Mouse (Mus musculus): Measurements from ENCODE around the gene Krtcap3. TPM values are rescaled to one million over a fixed set of nuclear protein-coding genes. Genes with fewer than 3 reads are reported as not detected.
"Not testable (repeated sequence)": the region's sequence is repeated elsewhere in the genome, so short reads cannot be mapped to it uniquely, and the experiment has no call there.

Gene Krtcap3
- total RNA-seq (2021), result 1 to 10 TPM; 1.2 to 1.5 TPM
- 6.4 and 7.2 TPM in 2 replicates for polyA plus RNA-seq (2012; rRNA removed)
- long read RNA-seq, partial matches to known transcripts, result 0 of 1 reads
- long read RNA-seq, other reads (novel, unspliced or antisense), result 1 of 1 reads

- intact Hi-C loops (cut with DNase I), result no loop called here
- Histone ChIP-seq H3K27me3 (ENCODE audit: control insufficient read depth, insufficient read depth, low read length) (no peaks in the 10 kb centered on the region), H3K4me1 (ENCODE audit: control insufficient read depth, insufficient read depth, low read length) (peaks cover 16% of the 10 kb centered on the region), H3K4me3 (no peak within 1 kb of the TSS), H3K79me2 (replicated peaks; ENCODE audit: control insufficient read depth, insufficient read depth, low read length) (no peaks in the 10 kb centered on the region), H3K9ac (ENCODE audit: low read depth, low read length) (no peak within 1 kb of the TSS), H3K36me3 (ENCODE audit: control insufficient read depth, insufficient read depth, low read length) (peaks cover 18% of the 10 kb centered on the region), H3K27ac (no peak within 1 kb of the TSS)
- 55% methylated on average over 47 of the region's 47 CpGs for WGBS
- TF ChIP-seq POLR2A (IDR thresholded peaks at IDR 0.05; ENCODE audit: insufficient read depth, low read depth, low read length), result no peak
- DNase-seq, result no peak
These were observed at the start of gene Krtcap3 for GRCm38 (mm10) chr5:31251541-31252101. Gene Krtcap3 (plus strand): TSS chr5:31251691.

DNA sequence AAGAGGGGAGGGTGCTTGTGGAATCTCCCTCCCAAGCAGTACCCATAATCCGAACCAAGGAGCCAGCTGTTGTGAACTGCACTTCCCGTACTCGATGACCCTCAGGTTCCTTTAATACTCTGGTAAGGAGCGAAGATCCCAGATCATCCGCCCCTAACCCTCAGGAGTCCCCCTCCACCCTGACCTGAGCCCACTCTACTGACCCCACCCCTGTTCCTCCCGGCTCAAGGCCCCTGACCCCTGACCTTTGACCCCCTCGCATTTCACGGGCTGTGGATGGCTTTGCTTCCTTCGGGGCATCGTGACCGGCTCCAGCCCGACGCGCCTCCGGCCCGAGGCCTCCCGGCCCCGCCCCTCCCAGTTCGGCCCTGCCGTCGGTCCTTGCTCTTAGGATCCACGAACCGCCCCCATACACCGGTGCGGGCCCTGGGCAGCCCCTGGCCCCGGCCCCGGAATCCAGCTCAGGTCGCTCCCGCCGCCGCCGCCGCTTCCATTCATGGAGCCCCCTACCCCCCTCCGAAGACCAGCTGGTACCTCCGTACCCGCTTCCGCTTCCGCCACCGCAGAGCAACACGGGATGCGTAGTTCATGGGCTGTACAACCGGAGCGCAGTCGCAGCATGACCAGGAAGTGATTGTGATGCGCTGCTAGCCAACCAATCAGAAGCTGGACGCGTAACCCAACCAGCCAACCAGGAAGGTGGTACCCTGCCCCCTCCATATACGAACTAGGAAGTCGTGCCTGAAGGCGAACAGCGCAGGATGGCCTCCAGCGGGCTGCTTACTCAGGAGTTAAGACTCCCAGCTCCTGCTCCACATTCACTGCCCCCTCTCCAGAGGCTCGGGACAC, 49.5 kb upstream of the Krtcap3 start, which contains the start of gene Zfp513:
TSS of gene Zfp513 (minus strand) at position 562 of the 849 bp plus-strand sequence.
- Histone ChIP-seq H3K4me1 (ENCODE audit: control insufficient read depth, insufficient read depth, low read length) (peaks cover 1% of the 10 kb centered on the region; the same call in 1 of the 2 replicates), H3K9ac (ENCODE audit: low read depth, low read length) (peak within 1 kb of the TSS; percentile 73), H3K27ac (peak within 1 kb of the TSS; percentile 88), H3K27me3 (ENCODE audit: control insufficient read depth, insufficient read depth, low read length) (no peaks in the 10 kb centered on the region), H3K79me2 (replicated peaks; ENCODE audit: control insufficient read depth, insufficient read depth, low read length) (no peaks in the 10 kb centered on the region; the same call in 1 of the 2 replicates), H3K36me3 (ENCODE audit: control insufficient read depth, insufficient read depth, low read length) (no peaks in the 10 kb centered on the region), H3K4me3 (peak within 1 kb of the TSS; percentile 79)
- under 1% methylated on average over 53 of the region's 53 CpGs for WGBS
- TF ChIP-seq CTCF (IDR thresholded peaks at IDR 0.05), result 0 out of 2 replicates have a peak, but pooled peaks have one; percentile 7
- peak; percentile 95 for TF ChIP-seq EP300 (IDR thresholded peaks at IDR 0.05; ENCODE audit: insufficient read depth, low read depth, low read length)
- peak; percentile 95 for TF ChIP-seq POLR2A (IDR thresholded peaks at IDR 0.05; ENCODE audit: insufficient read depth, low read depth, low read length)
- intact Hi-C loops (cut with DNase I), result loop anchor here (2.0 to 10.0 kb wide), 3 partner anchors 19 to 253 kb away; partner anchors contain the start of genes Gtf3c2, Ppm1g and Zfp512
- DNase-seq, result peak; percentile 94 to 97

DNA sequence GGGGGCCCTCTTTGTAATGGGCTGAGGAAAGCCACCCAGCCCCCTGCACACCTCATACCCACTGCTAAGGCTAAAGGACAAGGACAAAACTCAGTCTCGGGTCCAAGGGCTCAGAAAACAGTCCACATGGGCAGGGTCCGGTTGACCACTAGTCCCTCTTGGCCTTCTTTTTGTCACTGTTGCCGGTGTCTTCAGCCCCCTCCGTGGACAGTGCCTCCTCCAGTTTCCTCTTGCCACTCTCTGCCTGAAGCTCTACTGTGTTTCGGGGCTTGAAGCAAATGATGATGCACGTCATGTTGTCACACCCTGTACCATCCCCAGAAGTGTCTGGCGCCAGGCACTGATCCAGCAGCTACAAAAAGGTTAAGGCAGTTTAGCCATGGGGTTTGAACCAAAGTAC, 48.6 kb upstream of the Krtcap3 start:
- no peak overlapping the region; the same call in 1 of the 2 replicates for H3K4me3 ChIP-seq
- no peak for DNase-seq
- peak overlapping the region; percentile 88; the same call in 1 of the 2 replicates for H3K27ac ChIP-seq
- peaks cover 1% of the 10 kb centered on the region; the same call in 1 of the 2 replicates for H3K4me1 ChIP-seq (ENCODE audit: control insufficient read depth, insufficient read depth, low read length)
- H3K27me3 ChIP-seq (ENCODE audit: control insufficient read depth, insufficient read depth, low read length), result no peaks in the 10 kb centered on the region
- no peaks in the 10 kb centered on the region for H3K36me3 ChIP-seq (ENCODE audit: control insufficient read depth, insufficient read depth, low read length)
- TF ChIP-seq EP300 (IDR thresholded peaks at IDR 0.05; ENCODE audit: insufficient read depth, low read depth, low read length), result no peak
- no peaks in the 10 kb centered on the region; the same call in 1 of the 2 replicates for H3K79me2 ChIP-seq (replicated peaks; ENCODE audit: control insufficient read depth, insufficient read depth, low read length)
- no peak overlapping the region for H3K9ac ChIP-seq (ENCODE audit: low read depth, low read length)
- WGBS, result 92% methylated on average over 7 of the region's 7 CpGs
- intact Hi-C loops (cut with DNase I), result loop anchor here (2.0 to 10.0 kb wide), 3 partner anchors 18 to 252 kb away; partner anchors contain the start of genes Gtf3c2, Ppm1g and Zfp512

DNA sequence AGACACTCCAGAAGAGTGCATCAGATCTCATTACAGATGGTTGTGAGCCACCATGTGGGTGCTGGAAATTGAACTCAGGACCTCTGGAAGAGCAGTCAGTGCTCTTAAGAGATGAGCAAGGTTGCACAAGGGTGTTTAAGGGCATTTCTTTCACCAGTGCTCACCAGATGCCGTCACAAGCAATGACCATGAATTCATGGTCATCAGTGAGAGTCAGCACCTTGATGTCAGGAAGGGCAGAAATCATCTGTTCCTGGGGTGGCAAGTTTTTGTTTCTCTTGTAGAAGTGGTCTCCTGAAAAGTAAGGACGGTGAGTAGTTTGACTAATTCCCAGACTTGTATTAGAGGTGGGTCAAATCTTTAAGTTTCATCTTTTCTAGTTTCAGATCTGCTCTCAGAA, 47.6 kb upstream of the Krtcap3 start:
- TF ChIP-seq POLR2A (IDR thresholded peaks at IDR 0.05; ENCODE audit: insufficient read depth, low read depth, low read length) (no peak), EP300 (IDR thresholded peaks at IDR 0.05; ENCODE audit: insufficient read depth, low read depth, low read length) (no peak), CTCF (IDR thresholded peaks at IDR 0.05) (no peak)
- H3K4me1 ChIP-seq (ENCODE audit: control insufficient read depth, insufficient read depth, low read length), result peaks cover 1% of the 10 kb centered on the region; the same call in 1 of the 2 replicates
- H3K27ac ChIP-seq, result no peak overlapping the region
- intact Hi-C loops (cut with DNase I), result loop anchor here (2.0 to 10.0 kb wide), 3 partner anchors 17 to 251 kb away; partner anchors contain the start of genes Gtf3c2, Ppm1g and Zfp512
- H3K9ac ChIP-seq (ENCODE audit: low read depth, low read length), result no peak overlapping the region
- no peaks in the 10 kb centered on the region for H3K36me3 ChIP-seq (ENCODE audit: control insufficient read depth, insufficient read depth, low read length)
- no peak overlapping the region for H3K4me3 ChIP-seq
- no peak for DNase-seq
- H3K27me3 ChIP-seq (ENCODE audit: control insufficient read depth, insufficient read depth, low read length), result no peaks in the 10 kb centered on the region
- WGBS, result 93% methylated on average over 2 of the region's 2 CpGs
- H3K79me2 ChIP-seq (replicated peaks; ENCODE audit: control insufficient read depth, insufficient read depth, low read length), result no peaks in the 10 kb centered on the region; the same call in 1 of the 2 replicates

DNA sequence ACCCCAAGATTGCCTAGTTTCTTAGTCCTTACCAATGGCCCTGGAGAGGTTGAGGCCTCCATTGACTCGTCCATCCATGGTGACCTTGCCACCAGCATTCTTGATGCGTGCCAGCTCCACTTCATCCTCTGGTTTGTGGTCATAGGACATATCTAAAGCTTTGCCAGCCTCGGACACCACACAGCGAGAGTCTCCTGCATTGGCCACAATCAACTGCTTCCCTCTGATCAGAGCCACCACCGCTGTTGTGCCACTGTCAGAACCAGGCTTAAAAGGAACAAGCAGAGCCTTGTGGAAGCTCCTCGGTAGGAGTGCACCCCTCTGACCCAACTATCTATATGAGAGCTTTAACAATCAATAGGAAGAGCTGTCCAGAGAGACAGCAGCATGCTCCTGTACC, 47.1 kb upstream of the Krtcap3 start:
- no peak overlapping the region for H3K9ac ChIP-seq (ENCODE audit: low read depth, low read length)
- 90% methylated on average over 6 of the region's 6 CpGs for WGBS
- no peaks in the 10 kb centered on the region; the same call in 1 of the 2 replicates for H3K79me2 ChIP-seq (replicated peaks; ENCODE audit: control insufficient read depth, insufficient read depth, low read length)
- DNase-seq, result no peak
- TF ChIP-seq POLR2A (IDR thresholded peaks at IDR 0.05; ENCODE audit: insufficient read depth, low read depth, low read length), result no peak
- no peak for TF ChIP-seq EP300 (IDR thresholded peaks at IDR 0.05; ENCODE audit: insufficient read depth, low read depth, low read length)
- H3K36me3 ChIP-seq (ENCODE audit: control insufficient read depth, insufficient read depth, low read length), result no peaks in the 10 kb centered on the region
- H3K4me3 ChIP-seq, result no peak overlapping the region
- peaks cover 1% of the 10 kb centered on the region; the same call in 1 of the 2 replicates for H3K4me1 ChIP-seq (ENCODE audit: control insufficient read depth, insufficient read depth, low read length)
- H3K27ac ChIP-seq, result no peak overlapping the region
- no peaks in the 10 kb centered on the region for H3K27me3 ChIP-seq (ENCODE audit: control insufficient read depth, insufficient read depth, low read length)
- intact Hi-C loops (cut with DNase I), result loop anchor here (10.0 kb wide), 1 partner anchor 250 kb away; the partner anchor contains the start of gene Zfp512

DNA sequence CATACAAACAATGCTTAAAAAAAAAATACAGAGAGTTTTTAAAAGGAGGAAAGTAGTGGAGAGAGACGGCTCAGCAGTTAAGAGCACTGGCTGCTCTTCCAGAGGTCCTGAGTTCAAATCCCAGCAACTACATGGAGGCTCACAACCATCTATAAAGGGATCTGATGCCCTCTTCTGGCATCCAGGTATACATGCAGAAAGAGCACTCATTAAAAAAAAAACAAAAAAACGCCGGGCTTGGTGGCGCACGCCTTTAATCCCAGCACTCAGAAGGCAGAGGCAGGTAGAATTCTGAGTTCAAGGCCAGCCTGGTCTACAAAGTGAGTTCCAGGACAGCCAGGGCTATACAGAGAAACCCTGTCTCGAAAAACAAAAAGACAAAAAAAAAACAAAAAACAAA, 34.9 kb upstream of the Krtcap3 start:
- H3K4me3 ChIP-seq; H3K9ac ChIP-seq (ENCODE audit: low read depth, low read length); H3K27me3 ChIP-seq (ENCODE audit: control insufficient read depth, insufficient read depth, low read length); intact Hi-C loops (cut with DNase I); DNase-seq; H3K27ac ChIP-seq; H3K4me1 ChIP-seq (ENCODE audit: control insufficient read depth, insufficient read depth, low read length); H3K36me3 ChIP-seq (ENCODE audit: control insufficient read depth, insufficient read depth, low read length); H3K79me2 ChIP-seq (replicated peaks; ENCODE audit: control insufficient read depth, insufficient read depth, low read length): not testable (repeated sequence)
- WGBS, result 83% methylated on average over 6 of the region's 6 CpGs
